Mouse (Mus musculus) adrenal gland, adult 2 months (tissue): ENCODE data around the gene Oprd1. TPM values are rescaled to one million over a fixed set of nuclear protein-coding genes. Genes with fewer than 3 reads are reported as not detected.

Experiments
- polyA plus RNA-seq: library from polyadenylated mRNA; depleted of rRNA; stranded (reverse); fragments of >200 nt; gene quantifications from 2 replicates; pipeline ENCODE4 v1.2.3, GENCODE M21; 2012; rRNA removed
- total RNA-seq, 2 experiments: library from RNA; stranded (reverse); gene quantifications; 2 replicates each; pipeline ENCODE4 v1.2.3; 2021

Gene Oprd1
- total and polyA plus RNA-seq, 3 experiments = 0.63 to 1.3 (median 0.90) TPM

Other genes starting within 250 kb of the Oprd1 start
- gene Tmem200b, start 222.7 kb downstream of the Oprd1 start, total RNA-seq = 10 to 100 TPM in 1 of 2 experiments, 1 to 10 TPM in 1; 5.4 to 13.3 TPM
- gene Tmem200b, start 222.7 kb downstream of the Oprd1 start, polyA plus RNA-seq = 26.5 and 29.1 TPM in 2 replicates
- under 1 TPM in 1 of 2 experiments, not detected in 1; 0.31 TPM for gene Gm10300, start 69.8 kb downstream of the Oprd1 start, total RNA-seq
- gene Gm10300, start 69.8 kb downstream of the Oprd1 start, polyA plus RNA-seq = 0.30 and 0.55 TPM in 2 replicates
- 10 to 100 TPM; 59.3 to 66.6 TPM for gene Epb41, start 69.2 kb downstream of the Oprd1 start, total RNA-seq
- 12.2 and 14.7 TPM in 2 replicates for gene Epb41, start 69.2 kb downstream of the Oprd1 start, polyA plus RNA-seq
- gene Ythdf2, start 67.8 kb upstream of the Oprd1 start, total RNA-seq = 10 to 100 TPM; 48.5 to 64.4 TPM
- 17.2 and 19.9 TPM in 2 replicates for gene Ythdf2, start 67.8 kb upstream of the Oprd1 start, polyA plus RNA-seq
- gene Gmeb1, start 117.1 kb upstream of the Oprd1 start, total RNA-seq = 10 to 100 TPM; 16.2 to 19.5 TPM
- 8.5 and 12.2 TPM in 2 replicates for gene Gmeb1, start 117.1 kb upstream of the Oprd1 start, polyA plus RNA-seq
- 10 to 100 TPM; 28.3 to 41.5 TPM for gene Taf12, start 129.9 kb upstream of the Oprd1 start, total RNA-seq
- 1.5 and 2.5 TPM in 2 replicates for gene Taf12, start 129.9 kb upstream of the Oprd1 start, polyA plus RNA-seq
- 1 to 10 TPM; 1.4 to 3.0 TPM for gene Rab42, start 158.9 kb upstream of the Oprd1 start, total RNA-seq
- 3.2 and 3.3 TPM in 2 replicates for gene Rab42, start 158.9 kb upstream of the Oprd1 start, polyA plus RNA-seq
- gene Trnau1ap, start 185.1 kb upstream of the Oprd1 start, total RNA-seq = 10 to 100 TPM; 31.6 to 36.4 TPM
- 14.9 and 16.5 TPM in 2 replicates for gene Trnau1ap, start 185.1 kb upstream of the Oprd1 start, polyA plus RNA-seq
- gene Rcc1, start 209.1 kb upstream of the Oprd1 start, total RNA-seq = 10 to 100 TPM; 12.4 to 16.9 TPM
- gene Rcc1, start 209.1 kb upstream of the Oprd1 start, polyA plus RNA-seq = 4.3 TPM in 2 replicates